Mouse (Mus musculus): ENCODE data around the gene Apom. TPM values are rescaled to one million over a fixed set of nuclear protein-coding genes. Genes with fewer than 3 reads are reported as not detected.

Apom gene
- polyA plus RNA-seq, 1 experiment from 2014 or later: 0.61 TPM

GRCm38 (mm10) chr17:35092403-35093198 lies 39.2 kb downstream of the Apom start:
- H3K4me1 ChIP-seq (replicated peaks): peaks cover 12% of the 10 kb centered on the region
- no peaks in the 10 kb centered on the region for H3K9me3 ChIP-seq
- H3K36me3 ChIP-seq: peaks cover 68% of the 10 kb centered on the region
- H3K4me3 ChIP-seq (replicated peaks): no peak overlapping the region
- no peak overlapping the region for H3K4me2 ChIP-seq
- H3K27ac ChIP-seq: no peak overlapping the region
- H3K27me3 ChIP-seq: no peaks in the 10 kb centered on the region
- 86% methylated on average over 14 of the region's 14 CpGs for WGBS
- ATAC-seq (ENCODE audit: insufficient number of reproducible peaks, insufficient read depth, low FRiP score, low TSS enrichment, low read depth): no peak
- no peak overlapping the region for H3K9ac ChIP-seq (replicated peaks)

DNA sequence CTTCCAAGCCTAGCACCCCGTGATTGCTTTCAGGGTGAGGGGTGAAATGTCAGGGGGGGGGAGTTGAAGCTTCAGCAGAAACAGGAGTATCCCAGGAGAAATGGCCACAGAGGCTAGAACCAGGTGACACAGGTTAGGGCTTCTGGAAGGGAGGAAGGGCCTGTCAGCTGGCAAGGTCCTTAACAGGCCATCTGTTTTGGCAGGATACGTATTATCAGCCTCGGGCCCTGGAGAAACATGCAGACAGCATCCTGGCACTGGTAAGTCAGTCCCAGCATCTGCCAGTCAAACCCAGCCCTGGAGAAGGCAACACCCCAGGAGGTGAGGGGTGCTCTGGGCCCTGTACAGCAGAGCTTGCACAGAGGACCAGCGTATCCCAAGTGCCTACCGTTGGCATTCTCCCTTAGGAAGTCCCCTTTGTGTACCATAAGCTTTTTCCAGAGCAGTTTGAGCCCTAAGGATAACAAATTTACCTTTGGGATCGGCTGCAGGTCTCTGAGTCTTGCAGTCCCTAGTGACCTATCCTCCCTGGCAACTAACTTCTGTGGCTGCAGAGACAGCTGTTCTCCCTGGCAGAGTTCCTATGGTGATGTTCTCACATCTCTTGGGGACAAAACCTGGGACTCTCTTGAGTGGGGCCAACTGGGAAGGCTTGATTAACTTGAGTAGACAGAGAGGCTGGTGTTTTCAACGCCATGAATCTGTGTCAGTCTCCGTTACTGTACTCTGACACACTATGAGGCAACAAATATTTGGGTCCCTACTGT lies 41.5 kb downstream of the Apom start:
- Histone ChIP-seq H3K27ac (0 out of 2 replicates have a peak overlapping the region, but pooled peaks have one; percentile 2), H3K9ac (replicated peaks) (peak overlapping the region; percentile 75), H3K4me1 (replicated peaks) (peaks cover 12% of the 10 kb centered on the region), H3K9me3 (no peaks in the 10 kb centered on the region), H3K36me3 (peaks cover 46% of the 10 kb centered on the region), H3K4me2 (peak overlapping the region; percentile 65), H3K4me3 (replicated peaks) (peak overlapping the region; percentile 58), H3K27me3 (no peaks in the 10 kb centered on the region)
- ATAC-seq (ENCODE audit: insufficient number of reproducible peaks, insufficient read depth, low FRiP score, low TSS enrichment, low read depth): no peak
- 67% methylated on average over 8 of the region's 8 CpGs for WGBS

DNA sequence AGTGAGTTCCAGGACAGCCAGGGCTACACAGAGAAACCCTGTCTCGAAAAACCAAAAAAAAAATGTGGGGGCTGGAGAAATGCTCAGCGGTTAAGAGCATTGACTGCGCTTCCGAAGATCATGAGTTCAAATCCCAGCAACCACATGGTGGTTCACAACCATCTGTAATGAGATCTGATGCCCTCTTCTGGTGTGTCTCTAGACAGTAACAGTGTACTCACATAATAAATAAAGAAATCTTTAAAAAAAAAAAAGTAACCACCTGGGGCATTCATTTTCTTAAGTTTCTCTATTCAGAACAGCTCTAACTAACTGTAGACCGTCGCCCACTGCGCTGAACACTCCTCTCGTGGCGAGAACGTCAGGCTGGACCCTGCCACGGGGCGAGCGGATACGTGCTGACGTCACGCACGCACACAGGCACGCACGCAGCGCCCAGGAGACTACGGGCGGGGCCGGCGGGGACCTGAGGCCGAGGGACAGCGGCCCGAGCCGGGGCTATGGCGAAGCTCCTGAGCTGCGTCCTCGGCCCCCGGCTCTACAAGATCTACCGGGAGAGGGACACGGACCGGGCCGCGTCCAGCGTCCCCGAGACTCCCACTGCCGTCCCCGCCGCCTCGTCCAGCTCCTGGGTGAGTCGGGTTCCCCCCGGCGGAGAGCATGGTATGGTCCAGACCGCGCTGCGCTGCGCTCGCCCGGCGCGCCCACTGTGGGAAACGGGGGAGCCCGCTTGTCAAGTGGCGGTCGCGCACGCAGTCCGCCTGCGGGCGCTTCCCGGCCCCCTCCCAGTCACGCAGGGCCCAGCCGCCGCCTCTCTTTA lies 42.8 kb downstream of the Apom start, which contains the start of gene Abhd16a:
Abhd16a (plus strand) TSS at position 439 of the 820 bp plus-strand sequence.
- H3K9me3 ChIP-seq: no peaks in the 10 kb centered on the region
- ATAC-seq (ENCODE audit: insufficient number of reproducible peaks, insufficient read depth, low FRiP score, low TSS enrichment, low read depth): peak; percentile 97
- peaks cover 12% of the 10 kb centered on the region for H3K4me1 ChIP-seq (replicated peaks)
- H3K4me2 ChIP-seq: peak within 1 kb of the TSS; percentile 65
- no peaks in the 10 kb centered on the region for H3K27me3 ChIP-seq
- peaks cover 33% of the 10 kb centered on the region for H3K36me3 ChIP-seq
- WGBS: 3% methylated on average over 61 of the region's 67 CpGs
- H3K9ac ChIP-seq (replicated peaks): peak within 1 kb of the TSS; percentile 75
- peak within 1 kb of the TSS; percentile 93 for H3K27ac ChIP-seq
- H3K4me3 ChIP-seq (replicated peaks): peak within 1 kb of the TSS; percentile 58

DNA sequence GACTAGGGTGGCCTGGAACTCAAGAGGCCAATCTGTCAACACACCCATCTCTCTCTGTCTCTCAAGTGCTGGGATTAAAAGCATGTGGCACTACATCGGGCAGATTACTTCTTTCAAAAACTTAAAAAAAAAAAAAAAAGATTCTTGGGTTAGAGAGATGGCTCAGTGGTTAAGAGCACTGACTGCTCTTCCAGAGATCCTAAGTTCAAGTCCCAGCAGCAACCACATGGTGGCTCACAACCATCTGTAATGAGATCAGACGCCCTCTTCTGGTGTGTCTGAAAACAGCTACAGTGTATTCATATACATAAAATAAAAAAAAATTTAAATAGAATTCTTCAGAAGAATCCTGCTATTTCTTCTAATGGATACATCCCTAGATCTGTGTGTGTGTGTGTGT lies 43.7 kb downstream of the Apom start:
- peaks cover 25% of the 10 kb centered on the region for H3K36me3 ChIP-seq
- H3K4me3 ChIP-seq (replicated peaks): no peak overlapping the region
- H3K9ac ChIP-seq (replicated peaks): no peak overlapping the region
- no peaks in the 10 kb centered on the region for H3K9me3 ChIP-seq
- no peak for ATAC-seq (ENCODE audit: insufficient number of reproducible peaks, insufficient read depth, low FRiP score, low TSS enrichment, low read depth)
- 59% methylated on average over 2 of the region's 2 CpGs for WGBS
- H3K4me2 ChIP-seq: no peak overlapping the region
- no peaks in the 10 kb centered on the region for H3K27me3 ChIP-seq
- no peak overlapping the region for H3K27ac ChIP-seq
- peaks cover 12% of the 10 kb centered on the region for H3K4me1 ChIP-seq (replicated peaks)

DNA sequence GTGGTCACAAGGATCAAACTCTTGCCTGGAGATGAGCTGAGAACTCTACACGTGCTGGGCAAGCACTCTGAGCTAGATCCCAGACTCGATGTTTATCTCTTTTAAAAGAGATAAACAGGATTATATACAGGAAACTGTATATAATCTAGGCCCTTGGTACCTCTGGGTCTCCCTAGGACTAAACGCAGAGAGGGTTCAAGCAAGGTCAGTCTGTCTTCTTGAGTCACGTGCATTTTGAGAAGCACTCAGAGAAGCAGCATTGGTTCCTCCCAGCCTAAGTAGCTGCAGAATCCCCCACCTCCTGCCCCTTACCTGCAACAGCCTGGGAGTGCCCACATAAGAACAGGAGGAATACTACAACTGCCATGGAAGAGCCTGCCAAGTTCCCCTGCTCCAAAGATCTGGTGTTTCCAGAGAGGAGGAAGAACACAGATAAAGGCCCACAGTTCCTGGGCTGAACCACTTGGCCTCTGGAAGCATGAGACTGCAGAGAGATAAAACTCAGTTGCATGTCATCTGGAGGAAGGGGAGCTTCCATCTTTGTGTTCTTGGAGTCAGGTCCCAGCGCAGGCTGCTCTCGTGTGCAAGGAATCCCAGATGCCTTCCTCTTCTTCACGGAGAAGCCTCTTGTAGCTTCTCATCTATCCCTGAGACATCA lies 46.5 kb downstream of the Apom start, which contains the start of gene Ly6g6f:
Ly6g6f (minus strand) TSS at position 403 of the 658 bp plus-strand sequence.
- 82% methylated on average over 7 of the region's 7 CpGs for WGBS
- Histone ChIP-seq H3K27ac (no peak within 1 kb of the TSS), H3K4me2 (no peak within 1 kb of the TSS), H3K27me3 (no peaks in the 10 kb centered on the region; the same call in 1 of the 2 replicates), H3K4me1 (replicated peaks) (peaks cover 6% of the 10 kb centered on the region), H3K9me3 (no peaks in the 10 kb centered on the region), H3K4me3 (replicated peaks) (no peak within 1 kb of the TSS), H3K36me3 (no peaks in the 10 kb centered on the region), H3K9ac (replicated peaks) (no peak within 1 kb of the TSS)
- ATAC-seq (ENCODE audit: insufficient number of reproducible peaks, insufficient read depth, low FRiP score, low TSS enrichment, low read depth): no peak

- Histone ChIP-seq H3K4me2 (no peak overlapping the region), H3K27ac (no peak overlapping the region)
Observed at GRCm38 (mm10) chr17:35083929-35084497, 47.8 kb downstream of the Apom start.

DNA sequence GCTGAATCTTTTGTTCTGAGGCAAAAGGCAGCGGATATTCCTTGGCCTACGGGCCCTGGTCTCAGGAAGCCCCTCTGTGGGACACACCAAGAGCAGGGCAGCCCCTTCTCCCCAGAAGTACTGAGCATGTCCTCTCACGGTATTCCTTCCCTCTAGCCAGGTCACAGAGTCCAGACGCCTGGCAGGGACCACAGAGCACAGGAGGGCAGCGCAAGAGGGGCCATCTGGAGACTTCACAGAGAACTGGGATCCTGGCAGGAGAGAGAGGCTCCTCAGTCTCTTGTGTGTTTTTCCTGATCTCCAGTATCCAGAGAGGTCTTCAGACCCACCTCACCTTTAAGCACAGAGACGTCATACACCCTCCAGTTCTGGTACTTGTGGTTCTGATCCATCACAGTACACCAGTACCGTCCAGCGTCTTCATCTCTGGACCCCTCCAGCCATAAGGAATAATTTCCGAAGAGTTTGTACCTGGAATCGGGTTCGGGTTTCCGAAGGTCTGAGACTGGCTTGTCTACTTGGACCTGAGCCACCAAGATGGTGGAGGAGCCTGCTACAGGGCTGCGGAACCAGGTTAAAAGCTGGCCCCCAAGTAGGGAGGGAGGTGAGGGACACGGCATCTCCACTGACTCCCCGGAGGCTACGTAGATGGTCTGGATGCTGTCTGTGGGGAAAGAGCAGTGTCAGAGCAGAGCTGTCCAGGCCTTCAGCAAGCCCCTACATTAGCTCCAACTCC lies 48.8 kb downstream of the Apom start:
- no peak overlapping the region for H3K27ac ChIP-seq
- H3K4me2 ChIP-seq: no peak overlapping the region
- ATAC-seq (ENCODE audit: insufficient number of reproducible peaks, insufficient read depth, low FRiP score, low TSS enrichment, low read depth): no peak
- H3K9me3 ChIP-seq: no peaks in the 10 kb centered on the region
- H3K9ac ChIP-seq (replicated peaks): no peak overlapping the region
- no peaks in the 10 kb centered on the region for H3K36me3 ChIP-seq
- 79% methylated on average over 16 of the region's 16 CpGs for WGBS
- peaks cover 3% of the 10 kb centered on the region; the same call in 1 of the 2 replicates for H3K4me1 ChIP-seq (replicated peaks)
- no peak overlapping the region for H3K4me3 ChIP-seq (replicated peaks)
- H3K27me3 ChIP-seq: peaks cover 15% of the 10 kb centered on the region

More at GRCm38 (mm10) chr17:35083929-35084497, 47.8 kb downstream of the Apom start:
- Histone ChIP-seq H3K4me3 (replicated peaks) (no peak overlapping the region), H3K4me1 (replicated peaks) (no peaks in the 10 kb centered on the region), H3K9me3 (no peaks in the 10 kb centered on the region), H3K9ac (replicated peaks) (no peak overlapping the region), H3K27me3 (peaks cover 6% of the 10 kb centered on the region), H3K36me3 (no peaks in the 10 kb centered on the region)
- no peak for ATAC-seq (ENCODE audit: insufficient number of reproducible peaks, insufficient read depth, low FRiP score, low TSS enrichment, low read depth)
- WGBS: 70% methylated on average over 3 of the region's 3 CpGs

DNA sequence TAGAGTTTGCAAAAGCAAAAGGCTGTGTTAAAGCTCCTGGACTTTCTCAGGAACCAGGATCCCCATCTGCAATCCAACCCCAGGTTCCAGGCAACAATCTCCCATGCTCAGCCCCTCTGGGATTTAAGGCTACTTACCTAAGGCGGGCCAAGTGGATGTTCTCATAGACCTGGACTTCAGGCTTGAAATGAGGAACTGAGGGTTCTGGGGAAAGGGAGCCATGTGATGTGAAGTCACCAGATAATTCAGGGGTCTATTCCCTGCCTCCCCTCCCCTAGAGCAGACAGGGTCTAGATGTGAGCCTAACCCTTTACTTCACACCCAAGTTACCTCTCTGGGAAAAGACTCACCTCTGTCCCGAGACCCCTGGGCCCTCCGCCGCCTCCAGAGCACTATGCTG lies 51.1 kb downstream of the Apom start:
- no peak for ATAC-seq (ENCODE audit: insufficient number of reproducible peaks, insufficient read depth, low FRiP score, low TSS enrichment, low read depth)
- H3K27me3 ChIP-seq: peaks cover 22% of the 10 kb centered on the region
- H3K27ac ChIP-seq: no peak overlapping the region
- H3K9ac ChIP-seq (replicated peaks): no peak overlapping the region
- H3K36me3 ChIP-seq: no peaks in the 10 kb centered on the region
- H3K4me2 ChIP-seq: no peak overlapping the region
- H3K4me1 ChIP-seq (replicated peaks): peaks cover 21% of the 10 kb centered on the region
- WGBS: 85% methylated on average over 4 of the region's 4 CpGs
- H3K4me3 ChIP-seq (replicated peaks): no peak overlapping the region
- no peaks in the 10 kb centered on the region for H3K9me3 ChIP-seq

DNA sequence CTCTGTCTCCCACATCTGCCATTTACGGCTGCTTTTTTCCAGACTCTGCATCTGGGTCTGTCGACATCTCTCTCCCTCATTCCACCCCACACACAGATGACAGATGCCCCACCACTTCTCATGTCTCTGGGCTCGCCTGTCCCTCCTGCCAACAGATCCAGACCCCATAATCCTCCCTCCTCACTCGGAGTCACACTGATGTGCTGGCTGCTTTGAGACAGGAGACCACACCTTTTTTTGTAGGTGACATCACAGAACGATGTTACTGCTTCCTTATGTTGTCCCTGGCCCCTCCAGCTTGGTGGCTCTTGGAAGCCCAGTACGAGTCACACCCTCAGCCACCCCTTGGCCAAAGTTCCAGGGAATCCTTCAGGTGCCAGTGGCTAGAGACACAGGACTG lies 51.6 kb downstream of the Apom start:
- no peak overlapping the region; the same call in 1 of the 2 replicates for H3K9ac ChIP-seq (replicated peaks)
- 38% methylated on average over 6 of the region's 6 CpGs for WGBS
- no peak for ATAC-seq (ENCODE audit: insufficient number of reproducible peaks, insufficient read depth, low FRiP score, low TSS enrichment, low read depth)

GRCm38 (mm10) chr17:35079778-35080177 lies 52.1 kb downstream of the Apom start:
- no peak overlapping the region for H3K27ac ChIP-seq
- H3K27me3 ChIP-seq: peaks cover 22% of the 10 kb centered on the region
- H3K9ac ChIP-seq (replicated peaks): no peak overlapping the region
- no peak for ATAC-seq (ENCODE audit: insufficient number of reproducible peaks, insufficient read depth, low FRiP score, low TSS enrichment, low read depth)
- peaks cover 21% of the 10 kb centered on the region for H3K4me1 ChIP-seq (replicated peaks)
- H3K4me3 ChIP-seq (replicated peaks): no peak overlapping the region
- WGBS: 72% methylated on average over 9 of the region's 9 CpGs
- H3K9me3 ChIP-seq: no peaks in the 10 kb centered on the region
- no peak overlapping the region for H3K4me2 ChIP-seq
- H3K36me3 ChIP-seq: no peaks in the 10 kb centered on the region

More for the DNA sequence above, 51.6 kb downstream of the Apom start:
- no peaks in the 10 kb centered on the region for H3K9me3 ChIP-seq
- no peak overlapping the region for H3K4me3 ChIP-seq (replicated peaks)
- H3K4me1 ChIP-seq (replicated peaks): peaks cover 21% of the 10 kb centered on the region
- no peak overlapping the region for H3K4me2 ChIP-seq
- H3K27ac ChIP-seq: no peak overlapping the region
- no peaks in the 10 kb centered on the region for H3K36me3 ChIP-seq
- peaks cover 22% of the 10 kb centered on the region for H3K27me3 ChIP-seq

All from limb, embryonic 12.5 days (tissue).